In the genomic region with DNA sequence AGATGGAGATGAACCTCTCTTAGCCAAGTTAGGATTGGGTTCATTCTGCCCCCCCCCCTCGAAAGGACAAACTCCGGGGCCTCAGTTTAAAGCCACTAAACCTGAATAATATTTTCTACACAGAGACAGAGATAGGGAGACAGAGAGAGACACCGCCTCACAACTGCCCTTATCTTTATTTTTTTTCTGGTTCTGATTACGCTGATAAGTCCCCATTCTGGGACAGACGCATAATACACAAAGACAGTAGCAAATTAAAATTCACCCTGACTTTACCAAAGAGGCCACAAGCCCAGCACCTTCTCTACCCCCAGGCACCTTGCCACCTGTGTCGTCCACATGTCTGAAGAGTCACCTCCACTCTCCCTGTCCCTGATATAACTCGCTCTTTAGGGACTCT, we compare ENCODE assay signal across 33 mouse cellular contexts. TPM values are rescaled to one million over a fixed set of nuclear protein-coding genes. Genes with fewer than 3 reads are reported as not detected.
"Had no signal": no experiment of that assay in that cellular context is flagged by ENCODE, and none has a peak within 500 bp of the region (broad histone marks: within the 10 kb centered on the region; RNA-seq: fewer than 3 reads in every experiment).

No protein-coding gene starts in this region.

- H3K4me3 ChIP-seq: heart, embryonic 10.5 days; heart, embryonic 12.5 days; heart, embryonic 13.5 days; heart, embryonic 15.5 days; hindbrain, embryonic 10.5 days; hindbrain, embryonic 12.5 days; hindbrain, embryonic 13.5 days; hindbrain, embryonic 15.5 days; intestine, embryonic 15.5 days; kidney, embryonic 15.5 days; layer of hippocampus, adult 2 months; left cerebral cortex, adult 2 months had no signal

- DNase-seq: heart, postnatal 10 days; heart, postnatal 14 days; heart, postnatal 36 days; heart, postnatal 4 days; kidney, adult 11 months; kidney, adult 18-20 months; kidney, adult 2 months; kidney, adult 8-10 months; kidney, adult 9 months; kidney, postnatal 10 days; kidney, postnatal 14 days; kidney, postnatal 25 days; kidney, postnatal 36 days; kidney, postnatal 4 days; layer of hippocampus, adult 9-11 months; layer of hippocampus, postnatal 36 days had no signal

- H3K27ac ChIP-seq: heart, embryonic 10.5 days; heart, embryonic 13.5 days; heart, embryonic 15.5 days; hindbrain, embryonic 10.5 days; hindbrain, embryonic 12.5 days; hindbrain, embryonic 13.5 days; hindbrain, embryonic 14.5 days; hindbrain, embryonic 15.5 days; hindbrain, postnatal 0 days; intestine, embryonic 15.5 days; kidney, embryonic 15.5 days; kidney, postnatal 0 days; layer of hippocampus, adult 2 months; left cerebral cortex, adult 2 months had no signal

- H3K27me3 ChIP-seq: hindbrain, embryonic 15.5 days had no signal

- H3K36me3 ChIP-seq: heart, embryonic 10.5 days; heart, embryonic 12.5 days; heart, embryonic 13.5 days; heart, embryonic 15.5 days; hindbrain, embryonic 10.5 days; hindbrain, embryonic 12.5 days; hindbrain, embryonic 13.5 days; hindbrain, embryonic 15.5 days; intestine, embryonic 15.5 days; kidney, embryonic 15.5 days had no signal

- H3K9me3 ChIP-seq: heart, embryonic 10.5 days; heart, embryonic 12.5 days; heart, embryonic 13.5 days; heart, embryonic 15.5 days; hindbrain, embryonic 10.5 days; hindbrain, embryonic 12.5 days; hindbrain, embryonic 13.5 days; hindbrain, embryonic 15.5 days; intestine, embryonic 15.5 days; kidney, embryonic 15.5 days had no signal

- H3K9ac ChIP-seq: heart, embryonic 12.5 days; heart, embryonic 13.5 days; heart, embryonic 15.5 days; hindbrain, embryonic 12.5 days; hindbrain, embryonic 13.5 days; hindbrain, embryonic 14.5 days; hindbrain, embryonic 15.5 days; intestine, embryonic 15.5 days; kidney, embryonic 15.5 days had no signal

RNA-seq across cellular contexts. Expression of a gene that starts 26.4 kb away (rescaled TPM):
- total RNA-seq: hematopoietic stem cell, adult 5-6 weeks had no signal
- polyA plus RNA-seq: inflammation-experienced regulatory T-cells, adult 6 months had no signal

RNA-seq across cellular contexts. Expression of a gene that starts 51.0 kb away (rescaled TPM):
- total RNA-seq: hematopoietic stem cell, adult 5-6 weeks had no signal
